14 mouse cellular contexts compared by ENCODE assay signal in genomic region chr1:131347708-131348107, GRCm38 (mm10).
"Had no signal": no experiment of that assay in that cellular context is flagged by ENCODE, and none has a peak within 500 bp of the region (broad histone marks: within the 10 kb centered on the region; RNA-seq: fewer than 3 reads in every experiment).

No protein-coding gene starts in this region.

- H3K4me1 ChIP-seq: neural tube, embryonic 13.5 days; stomach, embryonic 15.5 days had no signal

- H3K9ac ChIP-seq: lung, embryonic 14.5 days; midbrain, embryonic 12.5 days; neural tube, embryonic 13.5 days; stomach, embryonic 15.5 days had no signal

- H3K27ac ChIP-seq: midbrain, embryonic 10.5 days; midbrain, embryonic 12.5 days; neural tube, embryonic 13.5 days; stomach, embryonic 15.5 days; stomach, postnatal 0 days had no signal

- H3K27me3 ChIP-seq: midbrain, embryonic 12.5 days; neural tube, embryonic 13.5 days; stomach, embryonic 15.5 days had no signal

- ATAC-seq: midbrain, embryonic 16.5 days had no signal

- DNase-seq: lung, embryonic 14.5 days; lung, postnatal 4 days; midbrain, embryonic 14.5 days; right cerebral cortex, postnatal 14 days; thymus, adult 2 months; thymus, postnatal 25 days; thymus, postnatal 4 days had no signal

- H3K9me3 ChIP-seq: midbrain, embryonic 10.5 days; midbrain, embryonic 12.5 days; neural tube, embryonic 13.5 days; stomach, embryonic 15.5 days had no signal

- H3K4me3 ChIP-seq: midbrain, embryonic 10.5 days; midbrain, embryonic 12.5 days; myocyte; neural tube, embryonic 13.5 days; stomach, embryonic 15.5 days had no signal

- H3K4me2 ChIP-seq: lung, embryonic 14.5 days; midbrain, embryonic 12.5 days; neural tube, embryonic 13.5 days; stomach, embryonic 15.5 days had no signal
